Mouse (Mus musculus) kidney, postnatal 4 days (tissue): ENCODE measurements around the gene Ms4a18.

Experiments used
- DNase-seq, 2 experiments: peaks; one replicate each; pipeline ENCODE4 v3.0.0; 2021; ENCODE audit warnings: mixed read lengths in 2 of 2

The Ms4a18 gene

DNA sequence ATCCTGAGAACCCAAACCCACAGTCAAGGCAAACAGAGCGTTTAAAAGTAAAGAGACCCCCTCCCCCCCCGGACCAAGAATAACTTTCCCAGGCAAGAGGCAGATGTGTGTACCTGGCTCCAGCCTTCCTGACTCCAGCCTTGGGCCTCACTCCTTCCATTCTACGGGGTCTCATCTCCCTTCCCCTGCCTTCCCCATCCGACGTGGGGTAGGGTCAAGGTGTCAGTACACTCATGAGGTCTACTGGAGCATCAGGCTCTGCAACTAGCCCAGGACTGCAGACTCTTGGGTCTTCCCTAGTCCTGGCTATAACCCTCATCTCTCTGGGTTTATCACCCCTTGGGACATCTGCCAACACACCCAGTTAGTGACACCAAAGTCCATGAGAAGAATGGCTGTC, 37.6 kb downstream of the Ms4a18 start:
- DNase-seq: no peak

DNA sequence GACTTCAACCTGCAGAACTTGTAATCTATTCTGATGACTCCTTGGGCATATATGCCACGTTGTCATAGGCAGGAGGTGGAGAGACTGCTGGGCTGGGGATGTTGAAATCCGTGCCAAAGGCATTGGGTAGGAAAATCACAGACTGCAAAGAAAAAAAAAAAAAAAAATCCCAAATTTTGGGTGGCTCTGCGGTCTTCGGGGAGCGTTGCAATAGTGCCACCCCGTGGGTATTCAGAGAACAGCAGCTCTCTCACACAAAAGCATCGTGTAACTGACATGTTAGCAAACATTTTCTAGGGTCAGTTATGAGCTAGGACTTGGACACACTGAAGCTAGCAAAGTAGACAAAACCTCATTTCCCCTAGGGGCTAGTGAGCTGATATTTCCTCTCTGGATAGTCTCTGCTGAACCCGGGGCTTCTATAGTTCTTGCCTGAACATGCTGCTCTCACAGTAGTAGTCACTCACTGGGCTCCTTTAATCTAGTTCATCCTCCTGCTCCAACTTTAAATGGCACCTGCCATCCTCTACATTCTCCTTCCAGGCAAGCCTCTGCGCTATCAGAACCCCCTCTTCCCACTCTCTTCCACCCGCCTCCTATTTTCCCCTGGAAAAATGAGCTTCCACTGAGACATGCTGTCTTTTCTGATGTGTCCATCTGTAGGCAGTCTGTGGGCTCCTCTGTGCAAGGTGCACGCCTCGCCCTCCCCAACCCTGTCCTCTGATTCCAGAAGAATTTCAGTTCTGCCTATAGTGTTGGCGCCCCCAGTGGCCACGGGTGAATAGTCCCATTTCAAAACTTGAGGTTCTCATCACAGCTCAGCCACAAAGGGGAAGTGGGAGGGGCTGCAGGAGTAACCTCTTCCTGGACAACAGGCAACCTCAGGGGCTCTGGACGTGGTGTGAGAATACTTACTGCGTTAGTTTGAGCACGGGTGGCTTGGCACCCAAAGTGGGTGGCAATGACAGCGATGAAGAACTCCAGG, 38.4 kb downstream of the Ms4a18 start:
- peak; percentile 89 to 92 for DNase-seq

DNA sequence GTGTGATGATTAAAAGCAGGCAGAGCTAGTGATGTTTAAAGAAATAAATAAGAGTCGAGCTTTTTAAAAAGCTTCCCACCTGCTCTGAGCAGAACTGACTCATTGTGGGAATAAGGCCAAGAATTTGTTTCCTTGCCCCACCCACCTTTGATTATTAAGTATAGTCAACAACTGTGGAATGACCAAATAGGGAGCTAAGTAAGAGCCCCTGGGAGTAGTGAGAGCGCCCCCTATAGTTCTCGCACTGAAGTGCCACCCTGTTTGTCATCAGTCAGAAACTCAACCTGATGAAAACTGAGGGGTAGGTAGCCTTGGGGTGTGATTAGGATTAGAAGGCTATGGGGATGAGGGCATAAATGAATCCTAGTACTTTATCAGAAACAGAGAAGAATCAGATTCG, 41.5 kb downstream of the Ms4a18 start:
- DNase-seq: peak; percentile 31 to 34

DNA sequence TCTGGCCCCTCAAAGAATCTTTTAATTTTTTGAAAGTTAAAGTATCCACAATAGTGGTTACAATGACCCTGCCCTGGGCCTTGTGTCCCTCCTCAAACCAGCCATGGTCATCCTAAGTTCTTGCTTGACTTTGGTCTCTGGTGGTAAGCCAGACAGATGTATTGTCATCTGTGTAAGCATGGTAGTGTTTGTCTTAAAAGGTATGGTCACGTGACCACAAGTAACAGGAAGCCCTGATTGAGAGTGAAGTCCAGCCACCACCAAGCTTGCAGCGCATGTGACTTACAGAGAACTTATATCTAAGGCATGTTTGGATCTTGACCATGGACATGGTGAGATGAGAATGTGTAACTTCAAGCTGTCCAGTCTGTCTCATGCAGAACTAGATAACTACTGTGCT, 42.6 kb downstream of the Ms4a18 start:
- DNase-seq: no peak

DNA sequence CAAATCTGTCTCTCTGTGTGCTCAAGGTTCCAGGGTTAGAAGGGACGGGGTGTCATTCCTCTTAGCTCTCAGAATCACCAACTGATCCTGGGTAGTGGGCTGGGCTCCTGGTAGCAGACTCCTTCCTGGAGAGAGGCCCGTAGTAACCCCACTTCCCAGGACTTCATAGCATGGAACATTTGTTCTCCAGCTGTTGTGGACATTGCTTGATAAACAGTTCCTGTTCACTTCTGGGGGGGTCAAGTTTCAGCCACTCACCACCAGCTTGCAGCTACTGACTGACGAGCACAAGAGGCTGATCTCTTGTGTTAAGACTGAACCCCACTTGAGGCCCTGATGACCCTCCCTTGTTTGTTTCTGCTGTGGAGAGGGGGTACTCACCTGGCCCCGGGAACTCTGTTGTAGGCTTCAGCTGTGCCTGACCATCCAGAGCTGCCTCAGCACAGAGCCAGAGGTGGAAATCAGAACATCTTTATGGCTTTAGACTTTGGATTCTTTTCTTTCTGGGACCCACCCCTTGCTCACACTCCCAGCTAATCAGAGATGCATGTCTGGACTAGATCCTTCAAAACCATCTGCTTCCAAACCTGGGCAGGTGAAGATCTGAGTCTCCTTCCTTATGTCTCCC, 43.5 kb downstream of the Ms4a18 start, which contains the start of gene Ms4a10:
TSS of gene Ms4a10 (minus strand) at position 433 of the 628 bp plus-strand sequence.
- DNase-seq: peak; percentile 33 to 40

DNA sequence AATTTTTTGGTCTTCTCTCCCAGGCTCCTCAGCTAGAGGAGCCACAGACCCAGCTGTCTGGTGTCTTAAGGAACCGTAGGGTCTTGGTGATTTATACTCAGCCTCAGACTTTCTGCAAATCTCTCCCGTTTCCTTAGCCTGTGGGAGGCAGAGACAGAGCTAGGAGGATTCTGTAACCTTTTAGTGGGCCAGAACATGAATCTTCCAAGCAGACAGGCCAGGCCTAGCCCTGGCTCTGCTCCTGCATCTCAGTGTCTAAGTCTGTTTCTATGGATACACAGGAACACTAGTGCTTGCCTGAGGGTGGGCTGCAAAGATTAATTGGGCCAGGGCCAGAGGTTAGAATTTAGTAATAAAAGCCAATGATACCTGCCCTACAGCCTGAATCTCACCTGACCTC, 44.6 kb downstream of the Ms4a18 start:
- no peak for DNase-seq

DNA sequence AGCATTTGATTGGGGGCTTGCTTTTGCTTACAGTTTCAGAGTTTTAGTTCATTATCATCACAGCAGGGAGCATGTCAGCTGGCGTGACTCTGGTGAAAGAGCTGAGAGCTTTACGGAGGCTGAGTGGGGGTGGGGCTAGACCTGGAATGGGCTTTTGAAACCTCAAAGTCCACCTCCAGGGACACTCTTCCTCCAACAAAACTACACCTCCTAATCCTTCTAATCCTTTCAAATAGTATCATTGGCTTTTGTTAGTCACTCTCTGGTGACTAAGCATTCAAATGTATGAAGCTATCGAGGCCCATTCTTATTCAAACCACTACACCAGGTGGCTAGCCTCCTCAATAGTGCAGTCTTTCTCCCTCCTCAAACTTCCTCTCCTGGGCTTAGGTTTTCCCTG, 45.2 kb downstream of the Ms4a18 start:
- DNase-seq: no peak

DNA sequence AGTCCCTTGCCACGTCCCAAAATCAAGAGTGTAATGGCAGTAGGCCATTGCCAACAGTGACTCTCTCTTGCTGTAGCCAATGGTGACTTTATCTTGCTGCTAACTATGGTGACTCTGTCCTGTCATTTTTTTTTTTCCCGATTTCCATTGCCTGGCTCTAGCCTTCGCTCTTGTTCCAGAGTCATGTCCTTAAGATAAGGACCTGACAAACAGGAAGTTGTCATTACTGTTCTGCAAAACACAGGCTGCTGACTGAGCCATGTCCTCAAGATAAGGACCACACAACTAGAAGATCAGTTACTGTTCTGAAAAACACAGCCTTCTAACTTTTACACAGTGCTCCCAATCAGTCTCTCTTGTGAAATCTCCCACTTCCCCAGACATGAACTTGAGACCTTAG, 47.4 kb downstream of the Ms4a18 start:
- DNase-seq: no peak

DNA sequence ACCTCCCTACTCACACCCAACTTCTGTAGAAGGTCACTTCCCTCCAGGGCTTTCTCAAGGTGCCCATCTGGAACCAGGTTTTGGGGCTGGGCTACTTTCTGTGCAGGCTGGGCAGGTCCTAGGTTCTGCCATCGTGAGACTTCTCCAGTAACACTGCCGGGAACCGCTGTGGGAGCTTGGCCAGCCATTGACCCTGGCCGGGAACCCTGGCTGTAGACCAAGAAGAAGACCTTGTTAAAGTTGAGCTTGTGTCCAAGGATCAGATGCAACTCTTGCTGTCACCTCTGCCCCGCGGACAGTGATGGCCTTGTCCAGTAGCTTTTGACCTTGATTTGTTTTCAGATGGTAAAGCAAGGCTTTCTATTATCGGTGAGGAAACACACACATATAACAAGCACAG, 49.3 kb downstream of the Ms4a18 start:
- no peak for DNase-seq

DNA sequence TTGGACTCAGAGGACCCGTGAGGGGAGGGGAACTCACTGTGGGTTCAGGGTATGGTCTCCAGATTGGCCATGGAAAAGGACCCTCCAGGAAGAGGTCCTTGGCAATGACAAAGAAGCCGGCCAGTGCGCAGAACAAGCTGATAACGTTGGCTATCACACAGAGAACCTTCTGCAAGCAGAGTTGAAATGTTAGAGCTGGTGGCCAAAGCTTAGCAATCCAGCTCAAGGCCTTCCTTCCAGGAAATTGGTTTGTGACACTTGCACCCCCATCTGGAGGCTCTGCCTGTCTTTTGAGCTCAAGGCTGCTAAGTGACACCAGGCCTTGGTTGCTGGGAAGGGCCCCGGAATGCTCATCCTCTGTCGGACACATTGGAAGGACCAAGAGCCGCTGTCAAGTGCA, 52.1 kb downstream of the Ms4a18 start:
- DNase-seq: no peak

DNA sequence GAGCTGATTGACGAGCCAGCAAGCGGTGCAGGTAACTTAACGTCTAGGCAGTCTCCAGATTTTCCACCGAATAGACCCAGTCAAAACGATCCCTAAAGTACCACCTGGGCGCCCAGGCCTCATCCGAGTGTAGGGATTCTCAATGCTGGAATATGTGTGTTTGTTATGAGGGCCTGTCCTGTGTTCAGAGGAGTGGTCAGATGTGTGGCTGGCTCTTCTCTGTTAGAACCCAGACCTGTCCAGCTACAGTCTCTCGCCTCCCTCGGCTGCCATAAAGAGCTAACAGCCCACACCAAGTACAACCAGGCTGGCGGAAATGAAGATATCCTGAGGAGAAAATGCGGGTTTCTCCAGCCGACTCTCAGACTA, 57.9 kb downstream of the Ms4a18 start:
- no peak for DNase-seq

DNA sequence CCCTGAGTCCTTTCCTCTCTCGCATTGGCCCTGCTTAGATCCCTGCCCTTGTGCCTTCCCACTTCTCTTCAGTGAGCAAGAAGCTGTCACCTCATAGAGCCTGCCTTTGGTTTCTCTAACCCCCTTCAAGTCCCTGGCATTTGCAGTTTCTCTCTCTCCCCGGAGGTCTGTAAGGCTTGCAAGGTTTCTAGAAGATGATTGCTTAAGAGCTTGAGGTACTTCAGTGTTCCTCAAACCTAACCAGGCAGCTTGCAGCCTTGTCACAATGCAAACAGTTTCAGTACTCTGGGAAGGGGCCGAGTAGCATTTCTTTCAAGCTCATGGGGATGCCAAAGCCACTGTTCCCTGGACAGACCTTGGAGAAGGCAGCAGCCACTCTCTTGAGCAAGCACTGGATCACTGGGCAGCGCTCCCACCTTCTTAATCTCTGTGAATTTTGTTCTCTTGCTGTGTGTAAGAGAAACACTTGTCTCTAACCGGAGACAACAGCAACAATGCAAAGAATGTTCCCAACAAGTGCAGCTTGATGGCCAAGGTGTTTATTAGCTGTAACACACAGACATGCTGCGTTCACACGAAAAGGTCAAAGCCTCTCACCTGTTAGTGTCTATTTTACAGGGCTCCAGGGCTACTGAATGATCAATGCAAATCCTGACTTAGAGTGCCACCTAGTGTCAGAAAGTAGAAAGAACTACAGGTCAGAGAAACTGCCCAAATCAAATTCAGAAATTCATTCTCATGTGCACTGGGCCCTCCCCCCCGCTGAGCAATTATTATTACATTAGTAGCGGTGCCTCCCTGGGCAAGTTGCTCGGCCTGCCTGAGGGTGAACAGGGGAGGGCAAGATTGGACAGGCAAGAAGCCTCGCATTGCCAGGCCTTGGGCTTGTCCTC, 58.5 kb downstream of the Ms4a18 start:
- peak; percentile 40 to 44 for DNase-seq

DNA sequence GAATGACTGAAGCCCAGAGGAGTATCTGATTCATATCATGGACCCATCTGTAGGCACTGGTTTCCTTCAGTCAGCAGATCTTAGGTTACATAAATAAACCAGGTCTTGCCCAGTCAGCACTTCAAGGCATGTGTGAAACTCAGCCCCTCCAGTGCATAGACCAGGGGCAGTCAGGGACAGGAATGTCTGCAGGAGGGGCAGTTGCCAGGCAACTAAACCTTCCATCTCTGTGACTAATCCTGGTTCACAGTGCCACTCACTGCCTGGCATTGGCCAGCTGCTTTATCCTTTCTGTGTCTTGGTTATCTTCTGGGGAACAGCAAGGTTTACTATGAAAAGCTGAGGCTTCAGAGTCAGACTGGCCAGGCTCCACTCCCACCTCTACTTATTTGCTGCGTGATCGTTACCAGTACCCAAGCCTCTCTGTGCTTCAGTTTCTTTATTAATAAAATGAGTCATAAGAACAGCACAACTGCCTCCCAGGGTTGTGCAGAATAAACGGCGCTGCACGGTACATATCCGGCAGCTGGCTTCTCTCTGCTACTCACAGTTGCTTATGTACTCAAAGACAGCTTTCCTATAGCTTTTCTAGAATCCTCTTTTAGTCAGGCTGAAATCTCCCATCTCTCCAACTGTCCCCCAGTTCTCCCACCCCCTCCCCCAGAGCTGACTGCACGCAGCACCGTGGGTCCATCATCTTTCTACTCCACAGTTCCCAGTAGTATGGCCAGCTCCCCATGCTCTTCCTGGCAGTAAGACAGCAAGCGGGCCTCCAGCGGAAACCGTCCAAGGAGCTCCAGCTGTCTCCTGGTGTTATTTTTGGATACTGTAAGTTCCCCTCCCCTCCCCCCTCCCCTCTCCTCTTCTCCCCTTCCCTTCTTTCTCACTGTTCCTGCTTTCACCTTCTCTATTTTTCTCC, 65.6 kb downstream of the Ms4a18 start:
- DNase-seq: peak; percentile 76 to 80

DNA sequence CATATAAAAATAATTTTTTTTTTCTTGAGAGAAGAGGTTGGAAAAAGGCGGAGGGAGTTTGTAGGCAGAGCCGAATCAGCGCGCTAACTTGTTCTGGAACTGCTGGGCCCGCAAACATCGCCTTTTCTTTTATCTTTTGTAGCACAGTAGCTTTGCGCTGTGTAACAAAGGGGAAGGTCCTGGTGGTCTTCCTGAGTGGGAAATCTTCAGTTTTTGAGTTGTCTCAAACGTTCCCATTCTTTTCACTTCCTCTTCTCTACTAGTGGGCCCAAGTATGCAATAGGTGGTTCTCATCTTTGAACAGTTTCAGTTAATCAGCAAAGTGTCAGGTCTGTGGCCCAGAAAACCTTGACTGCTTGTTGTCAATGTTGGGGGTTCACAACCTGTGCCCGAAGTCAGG, 68.3 kb downstream of the Ms4a18 start:
- no peak for DNase-seq

DNA sequence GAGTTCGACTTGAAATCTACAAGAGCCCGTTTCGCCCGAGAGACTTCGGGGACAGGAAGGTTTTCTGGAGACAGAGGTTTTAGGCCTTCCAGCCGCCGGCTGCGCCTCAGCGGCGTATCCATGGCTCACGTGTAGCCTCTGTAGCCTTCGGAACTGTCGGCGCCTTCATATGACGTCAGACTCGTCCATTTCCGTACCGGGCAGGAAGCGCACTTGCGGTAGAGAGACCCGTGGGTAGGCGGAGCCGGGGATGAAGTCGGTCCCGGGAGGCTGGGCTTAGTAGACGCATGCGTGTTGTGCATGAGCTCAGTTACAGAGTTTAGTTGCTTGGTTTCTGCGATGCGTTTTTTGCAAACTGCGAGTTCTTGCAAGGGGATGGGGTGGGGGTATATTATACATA, 68.7 kb downstream of the Ms4a18 start, which contains the start of gene Ccdc86:
TSS of gene Ccdc86 (minus strand) at position 155 of the 400 bp plus-strand sequence.
- DNase-seq: peak; percentile 98 to 99

DNA sequence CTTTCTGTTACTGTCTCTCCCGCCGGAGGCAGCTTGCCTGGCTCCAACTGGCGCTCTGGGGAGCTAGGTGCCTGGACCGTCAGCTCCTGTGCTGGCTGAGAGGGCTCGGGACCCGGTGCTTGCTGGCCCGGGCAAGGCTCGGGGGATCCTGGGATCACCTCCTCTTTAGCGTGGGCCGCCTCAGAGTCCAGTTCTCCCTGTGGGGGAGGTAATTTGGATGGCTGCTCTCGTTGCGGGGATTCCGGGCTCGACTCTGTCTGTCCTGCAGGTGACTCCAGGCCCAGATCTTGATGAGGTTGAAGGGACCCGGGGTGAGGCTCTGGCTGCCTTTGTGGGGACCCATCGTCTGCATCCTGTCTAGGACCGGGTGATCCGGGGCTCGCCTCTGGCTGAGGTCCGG, 69.4 kb downstream of the Ms4a18 start:
- peak; percentile 21 to 29 for DNase-seq

DNA sequence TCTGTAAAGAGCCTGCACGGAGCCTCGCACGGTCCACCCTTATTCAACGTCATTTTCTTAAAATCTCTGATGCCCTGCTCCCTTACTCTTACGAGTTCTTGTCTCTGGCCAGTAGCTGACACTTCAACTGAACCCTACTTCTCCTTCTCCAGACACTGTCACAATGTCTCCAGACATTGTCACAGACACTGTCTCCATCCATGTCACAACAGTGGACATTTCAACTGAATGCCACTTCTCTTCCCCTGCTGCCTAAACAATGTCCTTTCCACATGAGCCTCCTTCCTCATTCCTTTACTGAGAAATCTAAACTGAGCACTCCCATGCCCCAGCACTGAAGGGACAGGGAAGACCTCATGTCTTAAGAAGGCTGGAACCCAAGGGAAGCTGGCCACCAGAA, 70.6 kb downstream of the Ms4a18 start:
- DNase-seq: no peak
